Mouse (Mus musculus) liver, embryonic 13.5 days (tissue): ENCODE results near the gene Paqr7. TPM values are rescaled to one million over a fixed set of nuclear protein-coding genes. Genes with fewer than 3 reads are reported as not detected.
A peak's percentile ranks its signal among the peaks of the same experiment; 100 is the strongest.

Source experiments
- ATAC-seq: fragments of 200-750 bp; cut with Nextera tagmentation; 2 replicates; pipeline ENCODE4 v1.8.0; 2017; ENCODE audit warnings: low read depth, mild to moderate bottlenecking, moderate number of reproducible peaks, moderate library complexity
- DNase-seq: peaks from one replicate; pipeline ENCODE4 v3.0.0; 2022
- H3K27ac ChIP-seq: fragments of 300-500 bp; sonication (generic); 2 replicates; pipeline ENCODE4 v1.5.1; 2015; ENCODE audit warnings: moderate library complexity, mild to moderate bottlenecking, inconsistent platforms
- H3K27me3 ChIP-seq: fragments of 300-500 bp; sonication (generic); 2 replicates; pipeline ENCODE4 v1.6.1; 2015; ENCODE audit warnings: mild to moderate bottlenecking, inconsistent platforms
- H3K36me3 ChIP-seq: fragments of 300-500 bp; sonication (generic); 2 replicates; pipeline ENCODE4 v1.6.1; 2015; ENCODE audit warnings: mild to moderate bottlenecking, inconsistent platforms
- H3K4me1 ChIP-seq: fragments of 300-500 bp; sonication (generic); replicated peaks from 2 replicates; pipeline ENCODE4 v1.6.1; 2015; ENCODE audit warnings: inconsistent platforms
- H3K4me2 ChIP-seq: fragments of 300-500 bp; sonication (generic); 2 replicates; pipeline ENCODE4 v1.6.1; 2015; ENCODE audit warnings: inconsistent platforms, mild to moderate bottlenecking, moderate library complexity
- H3K4me3 ChIP-seq: fragments of 300-500 bp; sonication (generic); replicated peaks from 2 replicates; pipeline ENCODE4 v1.5.1; 2015; ENCODE audit warnings: mild to moderate bottlenecking, inconsistent platforms
- H3K9ac ChIP-seq: fragments of 300-500 bp; sonication (generic); 2 replicates; pipeline ENCODE4 v1.6.1; 2015; ENCODE audit warnings: mild to moderate bottlenecking, inconsistent platforms
- H3K9me3 ChIP-seq: fragments of 300-500 bp; sonication (generic); replicated peaks from 2 replicates; pipeline ENCODE4 v1.6.1; 2016; ENCODE audit warnings: inconsistent platforms
- WGBS: fragments of 180-500 bp; shearing (Covaris S2); methylation state at CpG from one replicate; pipeline ENCODE4 v1.1.7; 2015; ENCODE audit not compliant: insufficient replicate concordance; 5-methylcytosine and 5-hydroxymethylcytosine counted together
- microRNA-seq: library from miRNA; unstranded; fragments of <30 nt; microRNA quantifications from one replicate; pipeline ENCODE4, GENCODE M21; 2016
- polyA plus RNA-seq: library from polyadenylated mRNA; unstranded; fragments of >200 nt; fragmentation: Nextera tagmentation; extraction: Ambion mirVana; gene quantifications from 2 replicates; pipeline ENCODE4 v1.2.1, GENCODE M21; 2015

Gene Paqr7
- polyA plus RNA-seq, 1 experiment from 2014 or later: 6.5 TPM

- H3K4me3 ChIP-seq: no peak overlapping the region
- no peaks in the 10 kb centered on the region for H3K27me3 ChIP-seq
- no peak overlapping the region for H3K9ac ChIP-seq
- DNase-seq: no peak
- no peaks in the 10 kb centered on the region for H3K9me3 ChIP-seq
- no peak for ATAC-seq
- H3K4me2 ChIP-seq: no peak overlapping the region
- H3K4me1 ChIP-seq: peaks cover 18% of the 10 kb centered on the region
- 54% methylated on average over 7 of the region's 7 CpGs for WGBS
- no peak overlapping the region for H3K27ac ChIP-seq
- peaks cover 3% of the 10 kb centered on the region for H3K36me3 ChIP-seq
Measured at GRCm38 (mm10) chr4:134559154-134559553, 62.7 kb downstream of the Paqr7 start.

Small RNAs within 50 kb of the gene (microRNA-seq; reads per million reads assigned to microRNA genes)
- 7.3 reads per million, percentile 18 among the genes with 10 or more reads in this experiment for gene Gm23634

Other genes starting within 250 kb of the Paqr7 start
- not detected in 2 replicates for gene Gm30191, start 249.8 kb upstream of the Paqr7 start, polyA plus RNA-seq
- gene Grrp1, start 242.6 kb upstream of the Paqr7 start, polyA plus RNA-seq: 0.61 and 0.83 TPM in 2 replicates
- 12.3 and 15.7 TPM in 2 replicates for gene Pdik1l, start 208.8 kb upstream of the Paqr7 start, polyA plus RNA-seq
- gene Trim63, start 181.6 kb upstream of the Paqr7 start, polyA plus RNA-seq: 0.14 and 0.24 TPM in 2 replicates
- gene Slc30a2, start 153.5 kb upstream of the Paqr7 start, polyA plus RNA-seq: not detected in 2 replicates
- 0.15 and 0.18 TPM in 2 replicates for gene Extl1, start 112.8 kb upstream of the Paqr7 start, polyA plus RNA-seq
- 3.7 and 5.1 TPM in 2 replicates for gene Pafah2, start 100.4 kb upstream of the Paqr7 start, polyA plus RNA-seq
- 514 and 581 TPM in 2 replicates for gene Stmn1, start 28.4 kb upstream of the Paqr7 start, polyA plus RNA-seq
- gene Aunip, start 14.3 kb downstream of the Paqr7 start, polyA plus RNA-seq: 25.4 and 30.6 TPM in 2 replicates
- 53.7 and 59.2 TPM in 2 replicates for gene Mtfr1l, start 38.7 kb downstream of the Paqr7 start, polyA plus RNA-seq
- 1.8 and 2.3 TPM in 2 replicates for gene Selenon, start 55.5 kb downstream of the Paqr7 start, polyA plus RNA-seq
- 1.2 and 1.3 TPM in 2 replicates for gene Man1c1, start 207.6 kb downstream of the Paqr7 start, polyA plus RNA-seq